Mouse (Mus musculus) MEL (cell line): ENCODE measurements around the gene Lmbr1. TPM values are rescaled to one million over a fixed set of nuclear protein-coding genes. Genes with fewer than 3 reads are reported as not detected.

ENCODE experiments used
- DNase-seq: peaks from one replicate; pipeline ENCODE4 v3.0.0; 2011; ENCODE audit warnings: low read depth, low spot score
- H3K27ac ChIP-seq: 2 replicates; pipeline ENCODE4 v1.5.1; 2012; ENCODE audit warnings: low read depth, mild to moderate bottlenecking, control low read depth, low read length, moderate library complexity; ENCODE audit not compliant: control insufficient read depth
- H3K27me3 ChIP-seq, 2 experiments: fragments of 150-350 bp in 1 of 2; sonication (generic) in 1 of 2; 2 replicates each; pipeline ENCODE4 v1.6.1; 2012; ENCODE audit warnings: low read length in 2 of 2, mild to moderate bottlenecking in 2 of 2, improper control_type of control experiment in 1 of 2, moderate library complexity in 1 of 2; ENCODE audit not compliant: insufficient read depth in 2 of 2, control insufficient read depth in 1 of 2
- H3K36me3 ChIP-seq, 2 experiments: 2 replicates each; pipeline ENCODE4 v1.6.1; 2012 to 2014; ENCODE audit warnings: low read length in 2 of 2, improper control_type of control experiment in 1 of 2, inconsistent platforms in 1 of 2, mild to moderate bottlenecking in 1 of 2; ENCODE audit not compliant: insufficient read depth in 2 of 2, control insufficient read depth in 1 of 2
- H3K4me1 ChIP-seq, 2 experiments: fragments of 150-350 bp in 1 of 2; sonication (generic) in 1 of 2; 2 replicates each; pipeline ENCODE4 v1.6.1; 2012; ENCODE audit warnings: low read length in 2 of 2, improper control_type of control experiment in 1 of 2, mild to moderate bottlenecking in 1 of 2; ENCODE audit not compliant: insufficient read depth in 2 of 2, control insufficient read depth in 1 of 2
- H3K4me3 ChIP-seq, 2 experiments: fragments of 150-350 bp in 1 of 2; sonication (generic) in 1 of 2; 2 replicates each; pipeline ENCODE4 v1.5.1; 2012; ENCODE audit warnings: low read depth in 2 of 2, low read length in 2 of 2, mild to moderate bottlenecking in 2 of 2, moderate library complexity in 2 of 2, control low read depth in 1 of 2, improper control_type of control experiment in 1 of 2; ENCODE audit not compliant: control insufficient read depth in 1 of 2, insufficient read depth in 1 of 2
- H3K79me2 ChIP-seq: 2 replicates; pipeline ENCODE4 v1.6.1; 2012; ENCODE audit warnings: mild to moderate bottlenecking, low read length, moderate library complexity; ENCODE audit not compliant: control insufficient read depth, poor library complexity, insufficient read depth
- H3K9ac ChIP-seq: 2 replicates; pipeline ENCODE4 v1.6.1; 2012; ENCODE audit warnings: low read depth, mild to moderate bottlenecking, control low read depth, low read length, moderate library complexity; ENCODE audit not compliant: control insufficient read depth, poor library complexity, severe bottlenecking
- H3K9me3 ChIP-seq: fragments of 150-350 bp; sonication (generic); replicated peaks from 2 replicates; pipeline ENCODE4 v1.6.1; 2012; ENCODE audit warnings: mild to moderate bottlenecking, low read length, improper control_type of control experiment, moderate library complexity; ENCODE audit not compliant: insufficient read depth
- BHLHE40 ChIP-seq: IDR thresholded peaks from 2 replicates; pipeline ENCODE4 v1.6.1; 2012; ENCODE audit warnings: low read depth, mild to moderate bottlenecking, inconsistent platforms, low read length, improper control_type of control experiment, borderline replicate concordance
- CTCF ChIP-seq, 3 experiments: IDR thresholded peaks in 2 of 3; conservative IDR thresholded peaks in 1 of 3; 2 replicates each; pipeline ENCODE4 v1.5.1; 2011 to 2012; ENCODE audit warnings: low read length in 3 of 3, low read depth in 2 of 3, mild to moderate bottlenecking in 2 of 3, improper control_type of control experiment in 1 of 3, inconsistent platforms in 1 of 3, mixed read lengths in 1 of 3, moderate library complexity in 1 of 3; ENCODE audit not compliant: control insufficient read depth in 1 of 3, insufficient read depth in 1 of 3, poor library complexity in 1 of 3, severe bottlenecking in 1 of 3
- ELF1 ChIP-seq: IDR thresholded peaks from 2 replicates; pipeline ENCODE4 v1.6.1; 2014; ENCODE audit warnings: low read depth, mild to moderate bottlenecking, inconsistent platforms, low read length, improper control_type of control experiment, moderate library complexity
- ETS1 ChIP-seq: IDR thresholded peaks from 2 replicates; pipeline ENCODE4 v1.6.1; 2012; ENCODE audit warnings: low read depth, mild to moderate bottlenecking, inconsistent platforms, low read length, improper control_type of control experiment, moderate library complexity
- GABPA ChIP-seq: IDR thresholded peaks from 2 replicates; pipeline ENCODE4 v1.6.1; 2012; ENCODE audit warnings: low read depth, mild to moderate bottlenecking, inconsistent platforms, low read length, improper control_type of control experiment, moderate library complexity
- HCFC1 ChIP-seq: IDR thresholded peaks from 2 replicates; pipeline ENCODE4 v1.6.1; 2012; ENCODE audit warnings: low read depth, mild to moderate bottlenecking, inconsistent platforms, low read length, improper control_type of control experiment, moderate library complexity
- MAZ ChIP-seq: IDR thresholded peaks from 2 replicates; pipeline ENCODE4 v1.6.1; 2012; ENCODE audit warnings: low read depth, mild to moderate bottlenecking, inconsistent platforms, low read length, improper control_type of control experiment
- MEF2A ChIP-seq: IDR thresholded peaks from 2 replicates; pipeline ENCODE4 v1.6.1; 2014; ENCODE audit warnings: low read depth, mild to moderate bottlenecking, inconsistent platforms, low read length, improper control_type of control experiment; ENCODE audit not compliant: poor library complexity, insufficient replicate concordance, severe bottlenecking; ENCODE audit errors: extremely low read depth
- MXI1 ChIP-seq: IDR thresholded peaks from 2 replicates; pipeline ENCODE4 v1.6.1; 2011; ENCODE audit warnings: mild to moderate bottlenecking, low read depth, low read length, improper control_type of control experiment
- RCOR1 ChIP-seq: IDR thresholded peaks from 2 replicates; pipeline ENCODE4 v1.6.1; 2012; ENCODE audit warnings: low read depth, mild to moderate bottlenecking, inconsistent platforms, low read length, improper control_type of control experiment
- SMC3 ChIP-seq: IDR thresholded peaks from 2 replicates; pipeline ENCODE4 v1.6.1; 2011; ENCODE audit warnings: low read depth, low read length, improper control_type of control experiment
- TAL1 ChIP-seq: IDR thresholded peaks from 2 replicates; pipeline ENCODE4 v1.6.1; 2012; ENCODE audit warnings: mild to moderate bottlenecking, inconsistent platforms, low read length, moderate library complexity, mixed read lengths
- ZNF384 ChIP-seq: IDR thresholded peaks from 2 replicates; pipeline ENCODE4 v1.6.1; 2012; ENCODE audit warnings: low read depth, mild to moderate bottlenecking, inconsistent platforms, low read length, improper control_type of control experiment
- polyA plus RNA-seq, 2 experiments: library from polyadenylated mRNA; stranded (reverse) in 1 of 2; unstranded in 1 of 2; fragments of >175 nt in 1 of 2; fragments of >200 nt in 1 of 2; gene quantifications; 2 replicates each; pipeline versions ENCODE4 v1.2.1 to v1.2.4; 2012; ENCODE audit warnings: low replicate concordance in 2 of 2, low read depth in 1 of 2; ENCODE audit not compliant: insufficient read length in 2 of 2, insufficient read depth in 1 of 2, missing spikeins in 1 of 2
- total RNA-seq: library from RNA; depleted of rRNA; stranded (reverse); fragments of 300-350 nt; gene quantifications from 2 replicates; pipeline ENCODE4 v1.2.3, GENCODE M21; 2012

Lmbr1 gene
- total and polyA plus RNA-seq, 3 experiments = not detected

DNA sequence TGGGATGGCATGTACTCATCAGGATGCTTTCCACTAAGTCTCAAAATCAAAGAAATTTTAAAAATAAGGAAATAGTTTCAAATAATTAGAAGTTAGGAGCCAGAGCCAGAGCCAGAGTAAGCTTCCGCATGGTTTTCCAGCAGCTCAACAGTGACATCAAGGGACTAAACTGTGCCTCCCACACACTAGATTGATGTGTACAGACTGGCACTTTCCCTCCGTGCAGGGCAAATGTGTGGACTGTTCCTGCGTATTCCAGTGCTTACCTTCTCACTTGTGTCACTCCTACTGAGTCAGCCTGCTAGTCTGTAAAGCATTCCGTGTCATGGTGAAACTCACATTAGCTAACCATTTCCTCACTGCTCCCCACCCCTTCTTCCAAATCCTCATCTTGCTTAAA is 107.3 kb downstream of the Lmbr1 start:
- Histone ChIP-seq H3K4me3 (no peak overlapping the region), H3K27me3 (no peaks in the 10 kb centered on the region), H3K79me2 (no peaks in the 10 kb centered on the region), H3K4me1 (no peaks in the 10 kb centered on the region), H3K36me3 (no peaks in the 10 kb centered on the region), H3K27ac (no peak overlapping the region), H3K9ac (no peak overlapping the region), H3K9me3 (no peaks in the 10 kb centered on the region)
- DNase-seq = no peak
- TF ChIP-seq ETS1 (no peak), MEF2A (no peak), BHLHE40 (no peak), MAZ (no peak)

DNA sequence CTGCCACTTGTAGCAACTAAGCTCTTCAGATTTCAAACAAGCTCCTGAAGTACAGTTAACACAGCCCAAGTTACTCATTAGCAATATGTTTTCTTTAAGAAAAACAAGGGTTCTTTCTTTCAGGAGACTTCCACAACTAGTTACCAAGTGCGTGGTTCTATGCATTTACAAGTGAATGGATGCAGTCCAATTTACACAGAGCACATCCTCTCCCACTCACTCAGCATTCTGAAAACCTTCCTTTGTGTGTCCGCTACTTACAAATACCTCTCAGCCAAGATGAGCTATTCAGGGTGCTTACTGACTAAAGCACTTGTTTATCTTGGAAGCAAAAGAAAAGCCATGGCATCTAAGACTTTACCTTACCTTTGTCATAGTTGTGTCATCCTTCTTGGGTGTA is 124.3 kb downstream of the Lmbr1 start:
- TF ChIP-seq ZNF384 (no peak), ETS1 (no peak), MEF2A (no peak), RCOR1 (no peak), HCFC1 (no peak), SMC3 (no peak), MXI1 (no peak), GABPA (no peak), BHLHE40 (no peak), ELF1 (no peak)
- Histone ChIP-seq H3K9me3 (no peaks in the 10 kb centered on the region), H3K27me3 (no peaks in the 10 kb centered on the region), H3K79me2 (no peaks in the 10 kb centered on the region), H3K4me3 (no peak overlapping the region), H3K4me1 (no peaks in the 10 kb centered on the region), H3K27ac (no peak overlapping the region), H3K36me3 (no peaks in the 10 kb centered on the region), H3K9ac (no peak overlapping the region)
- no peak for DNase-seq

DNA sequence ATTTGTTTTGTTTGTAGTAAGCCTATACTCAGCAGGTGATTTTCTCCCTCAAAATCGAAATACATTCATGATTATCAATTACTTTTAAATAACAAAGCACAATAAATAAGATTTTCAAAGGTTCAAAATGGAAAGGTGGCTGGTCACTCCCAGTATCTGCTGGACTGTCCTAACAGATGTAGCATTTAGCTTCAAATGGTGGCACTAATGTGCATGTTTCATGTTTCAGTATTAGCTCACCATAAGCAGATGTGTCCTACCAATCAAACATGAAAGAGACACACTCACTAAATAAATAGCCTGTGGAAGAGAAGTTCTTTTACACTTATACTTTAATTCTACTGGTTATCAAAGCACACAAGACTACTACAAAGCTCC is 126.7 kb downstream of the Lmbr1 start:
- no peak for TF ChIP-seq HCFC1
- TF ChIP-seq TAL1 = no peak
- TF ChIP-seq CTCF (IDR thresholded peaks at IDR 0.05 in 2 of 3, conservative IDR thresholded peaks at IDR 0.05 in 1 of 3; ENCODE audit: control insufficient read depth in 1 of 3, insufficient read depth in 1 of 3, low read depth in 2 of 3, low read length in 3 of 3, poor library complexity in 1 of 3, severe bottlenecking in 1 of 3) = no peak
- TF ChIP-seq MAZ = no peak
- Histone ChIP-seq H3K36me3 (no peaks in the 10 kb centered on the region), H3K79me2 (no peaks in the 10 kb centered on the region), H3K4me3 (no peak overlapping the region), H3K9ac (no peak overlapping the region), H3K9me3 (no peaks in the 10 kb centered on the region), H3K27ac (no peak overlapping the region), H3K27me3 (no peaks in the 10 kb centered on the region), H3K4me1 (no peaks in the 10 kb centered on the region)
- DNase-seq = no peak
